Mouse (Mus musculus): ENCODE results near the gene Ppp1r12b.

- no peak for TF ChIP-seq CTCF (IDR thresholded peaks at IDR 0.05; ENCODE audit: borderline replicate concordance, control insufficient read depth, extremely low read depth, insufficient read depth, low read length, poor library complexity)
- no peak for TF ChIP-seq POLR2A (IDR thresholded peaks at IDR 0.05; ENCODE audit: control insufficient read depth, extremely low read depth, insufficient read depth, low read length, poor library complexity)
Observed at GRCm38 (mm10) chr1:134708274-134708673, 247.5 kb downstream of the Ppp1r12b start.
